Mouse (Mus musculus): ENCODE measurements around the gene Usp53. TPM values are rescaled to one million over a fixed set of nuclear protein-coding genes. Genes with fewer than 3 reads are reported as not detected.

Usp53 gene
- 8.1 and 10.3 TPM in 2 replicates for polyA plus RNA-seq (2015; fragmentation: Nextera tagmentation; extraction: Ambion mirVana)

DNA sequence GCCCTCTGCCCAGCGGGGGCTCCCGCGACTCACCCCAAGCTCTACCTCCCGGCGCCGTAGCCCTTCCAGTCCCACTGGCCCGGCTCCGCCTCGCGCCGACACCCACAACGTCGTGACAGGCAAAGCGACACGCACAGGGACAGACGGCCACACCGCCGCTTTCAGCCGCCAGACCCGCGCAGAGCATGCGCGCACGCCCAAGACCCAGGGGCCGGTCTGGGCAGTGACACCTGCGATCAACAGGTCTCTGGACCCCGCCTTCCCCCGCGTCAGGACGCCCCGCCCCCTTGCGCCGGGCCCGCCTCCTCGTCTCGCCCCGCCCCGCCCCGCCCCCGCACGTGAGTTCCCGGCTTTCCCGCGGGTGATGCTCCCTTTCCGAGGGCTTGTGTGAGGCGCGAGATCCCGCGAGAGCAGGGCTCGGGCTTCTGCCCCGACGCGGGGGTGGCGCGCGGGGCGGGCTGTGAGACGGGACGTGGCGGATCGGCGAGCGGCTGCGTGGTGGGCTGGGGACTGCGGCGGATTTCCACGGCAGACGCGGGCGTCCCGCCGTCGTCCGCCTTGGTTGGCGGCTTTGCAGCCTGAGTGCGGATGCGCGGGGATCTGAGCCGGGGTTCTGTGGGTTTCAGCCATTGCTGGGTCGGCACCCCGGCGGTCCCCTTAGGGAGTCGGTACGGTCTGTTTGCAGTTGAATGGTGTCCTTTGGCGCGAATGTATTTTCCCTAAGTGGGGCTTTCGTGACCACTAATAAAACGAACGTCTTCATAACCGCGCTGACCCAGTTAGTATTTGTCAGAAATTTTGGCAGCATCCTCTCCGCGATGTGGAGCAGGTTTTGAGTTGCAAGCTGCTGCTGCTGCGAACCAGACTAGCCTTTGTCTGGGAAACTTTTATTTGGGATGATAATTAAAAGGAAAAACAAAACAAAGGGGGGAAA, at the start of gene Usp53:
TSS of gene Usp53 (minus strand) at position 262 of the 934 bp plus-strand sequence.
- no peaks in the 10 kb centered on the region for H3K9me3 ChIP-seq
- peak within 1 kb of the TSS; percentile 68 for H3K4me3 ChIP-seq
- WGBS = under 1% methylated on average over 91 of the region's 94 CpGs
- peaks cover 3% of the 10 kb centered on the region; the same call in 1 of the 2 replicates for H3K4me1 ChIP-seq
- H3K27me3 ChIP-seq = no peaks in the 10 kb centered on the region
- peak within 1 kb of the TSS; percentile 85 for H3K9ac ChIP-seq
- H3K4me2 ChIP-seq = peak within 1 kb of the TSS; percentile 66
- ATAC-seq (ENCODE audit: insufficient number of reproducible peaks, low FRiP score, low TSS enrichment, low read depth) = peak; percentile 95
- peak within 1 kb of the TSS; percentile 97 for H3K27ac ChIP-seq
- no peaks in the 10 kb centered on the region for H3K36me3 ChIP-seq

DNA sequence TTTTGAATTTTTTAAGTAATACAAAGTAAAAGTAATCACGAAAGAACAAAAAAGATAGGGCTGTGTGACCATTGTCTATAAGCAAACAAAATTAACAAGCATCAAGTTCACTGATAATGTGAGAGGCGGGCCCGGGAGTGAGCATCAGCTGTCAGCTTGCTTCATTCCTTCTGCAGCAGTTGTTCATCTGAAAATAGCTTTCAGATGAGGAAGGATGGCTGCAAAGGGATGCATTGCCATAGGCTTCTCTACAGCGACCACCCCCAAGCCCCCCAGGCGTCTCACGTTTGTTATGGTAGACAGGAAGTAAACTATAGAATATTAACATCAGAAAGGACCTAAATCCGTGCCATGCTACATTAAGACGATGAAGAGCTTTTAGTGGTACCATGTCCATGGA, 49.5 kb upstream of the Usp53 start:
- no peaks in the 10 kb centered on the region for H3K9me3 ChIP-seq
- H3K27ac ChIP-seq = no peak overlapping the region
- no peaks in the 10 kb centered on the region for H3K27me3 ChIP-seq
- no peak overlapping the region for H3K4me3 ChIP-seq
- no peak overlapping the region for H3K4me2 ChIP-seq
- H3K9ac ChIP-seq = no peak overlapping the region
- no peak for ATAC-seq (ENCODE audit: insufficient number of reproducible peaks, low FRiP score, low TSS enrichment, low read depth)
- WGBS = 72% methylated on average over 8 of the region's 8 CpGs
- H3K4me1 ChIP-seq = no peaks in the 10 kb centered on the region
- no peaks in the 10 kb centered on the region for H3K36me3 ChIP-seq

DNA sequence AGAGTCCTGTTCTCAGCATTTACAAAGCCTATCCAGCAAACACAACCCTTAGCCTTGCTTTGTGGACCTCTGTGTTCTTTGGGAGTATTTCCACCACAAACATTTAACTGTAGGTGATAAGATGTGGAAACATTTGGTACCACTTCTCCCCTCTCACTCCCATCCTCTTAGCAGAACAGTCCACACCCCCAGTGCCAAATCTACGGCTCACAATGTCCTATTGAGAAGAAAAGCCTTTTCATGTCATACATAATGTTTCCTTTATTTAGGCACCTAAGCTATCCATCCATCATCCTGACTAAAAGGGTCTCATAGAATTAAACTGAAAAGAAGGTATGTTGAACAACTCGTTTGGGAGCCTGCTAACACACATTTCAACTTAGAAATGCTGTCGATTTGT, 41.3 kb upstream of the Usp53 start:
- no peak for ATAC-seq (ENCODE audit: insufficient number of reproducible peaks, low FRiP score, low TSS enrichment, low read depth)
- Histone ChIP-seq H3K36me3 (no peaks in the 10 kb centered on the region), H3K27me3 (no peaks in the 10 kb centered on the region), H3K4me3 (no peak overlapping the region), H3K9ac (no peak overlapping the region), H3K27ac (no peak overlapping the region), H3K4me1 (no peaks in the 10 kb centered on the region), H3K4me2 (no peak overlapping the region), H3K9me3 (no peaks in the 10 kb centered on the region)
- WGBS = 74% methylated on average over 3 of the region's 3 CpGs

DNA sequence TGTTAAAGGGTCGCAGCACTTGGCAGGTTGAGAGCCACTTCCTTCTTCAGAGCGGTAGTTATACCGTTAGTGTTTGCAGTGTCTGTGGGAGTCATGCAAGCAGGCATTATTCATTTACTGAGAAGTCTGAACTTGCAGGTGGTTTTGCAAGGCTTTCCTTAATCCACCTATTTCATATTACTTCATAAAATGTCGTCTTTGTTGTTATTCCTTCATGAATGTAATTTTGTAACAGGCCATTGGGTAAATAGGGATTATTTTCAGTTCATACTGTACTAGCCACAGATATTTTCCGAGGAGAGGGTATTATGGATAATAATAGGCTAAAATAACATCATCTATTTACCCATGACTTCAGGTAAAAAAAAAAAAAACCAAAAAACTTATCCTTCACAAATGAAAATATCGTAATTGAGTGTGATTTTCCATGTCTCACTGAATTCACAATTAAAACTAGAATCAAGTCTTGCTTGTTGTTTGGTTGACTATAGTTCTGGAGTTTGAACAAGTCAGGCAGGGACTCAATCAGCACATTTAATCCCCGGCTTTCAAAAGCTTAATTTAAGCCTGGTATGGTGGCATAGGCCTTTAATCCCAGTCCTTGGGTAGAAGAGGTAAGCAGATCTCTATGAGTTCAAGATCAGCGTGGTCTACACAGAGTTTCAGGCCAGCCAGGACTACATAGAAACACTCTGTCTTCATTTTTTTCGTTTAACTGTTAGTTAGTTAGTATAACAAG, 40.4 kb upstream of the Usp53 start:
- no peak for ATAC-seq (ENCODE audit: insufficient number of reproducible peaks, low FRiP score, low TSS enrichment, low read depth)
- H3K27ac ChIP-seq = no peak overlapping the region

DNA sequence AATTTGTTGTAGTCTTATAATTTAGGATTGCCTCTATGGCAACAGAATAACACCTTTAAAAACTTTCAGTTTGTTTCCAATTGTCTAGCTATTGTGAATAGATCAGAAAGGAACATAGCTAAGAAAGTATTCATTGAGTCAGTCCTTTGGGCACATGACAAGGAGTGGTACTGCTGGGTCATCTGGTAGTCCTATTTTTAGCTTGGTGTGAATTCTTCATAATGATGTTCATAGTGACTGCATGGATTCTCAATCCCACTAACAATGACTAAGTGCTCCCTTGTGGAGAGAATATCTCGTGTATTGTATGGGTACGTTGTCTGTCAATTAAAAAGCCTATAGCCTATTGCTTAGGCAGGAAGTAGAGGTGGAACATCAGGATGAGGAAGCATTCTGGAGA, 34.5 kb upstream of the Usp53 start:
- H3K36me3 ChIP-seq = no peaks in the 10 kb centered on the region
- no peak overlapping the region for H3K4me2 ChIP-seq
- H3K4me1 ChIP-seq = no peaks in the 10 kb centered on the region
- H3K9me3 ChIP-seq = no peaks in the 10 kb centered on the region
- no peak overlapping the region for H3K27ac ChIP-seq
- WGBS = 80% methylated on average over 2 of the region's 2 CpGs
- no peak overlapping the region for H3K9ac ChIP-seq
- ATAC-seq (ENCODE audit: insufficient number of reproducible peaks, low FRiP score, low TSS enrichment, low read depth) = no peak
- H3K4me3 ChIP-seq = no peak overlapping the region
- no peaks in the 10 kb centered on the region for H3K27me3 ChIP-seq

More for the DNA sequence above, 40.4 kb upstream of the Usp53 start:
- WGBS = 80% methylated on average over 9 of the region's 9 CpGs
- H3K27me3 ChIP-seq = no peaks in the 10 kb centered on the region
- no peaks in the 10 kb centered on the region for H3K4me1 ChIP-seq
- no peaks in the 10 kb centered on the region for H3K36me3 ChIP-seq
- no peak overlapping the region for H3K9ac ChIP-seq
- no peaks in the 10 kb centered on the region for H3K9me3 ChIP-seq
- no peak overlapping the region for H3K4me3 ChIP-seq
- no peak overlapping the region for H3K4me2 ChIP-seq

DNA sequence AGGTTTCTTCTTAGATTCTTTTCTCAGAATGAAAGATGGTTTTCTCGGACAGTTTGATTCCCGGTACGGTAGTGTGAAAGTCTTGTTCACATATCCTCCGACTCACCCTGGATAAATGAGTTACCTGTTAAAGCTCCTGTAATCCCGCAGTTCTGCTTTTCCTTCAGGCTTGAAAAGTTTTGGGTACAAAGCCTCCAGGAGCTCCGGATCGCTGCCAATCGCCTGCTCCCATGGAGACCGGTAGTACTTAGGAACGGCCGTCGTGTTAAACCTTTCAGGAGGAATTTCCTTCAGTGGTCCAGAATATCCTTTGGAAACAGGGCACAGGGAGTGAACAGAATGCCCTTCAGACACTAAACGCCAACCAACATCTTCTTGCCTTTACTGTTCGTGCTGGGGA, 29.2 kb upstream of the Usp53 start:
- H3K27me3 ChIP-seq = no peaks in the 10 kb centered on the region
- H3K4me2 ChIP-seq = no peak overlapping the region
- ATAC-seq (ENCODE audit: insufficient number of reproducible peaks, low FRiP score, low TSS enrichment, low read depth) = no peak
- no peaks in the 10 kb centered on the region for H3K4me1 ChIP-seq
- H3K9me3 ChIP-seq = no peaks in the 10 kb centered on the region
- H3K27ac ChIP-seq = no peak overlapping the region
- no peak overlapping the region for H3K4me3 ChIP-seq
- WGBS = 90% methylated on average over 14 of the region's 14 CpGs
- H3K36me3 ChIP-seq = no peaks in the 10 kb centered on the region
- H3K9ac ChIP-seq = no peak overlapping the region

DNA sequence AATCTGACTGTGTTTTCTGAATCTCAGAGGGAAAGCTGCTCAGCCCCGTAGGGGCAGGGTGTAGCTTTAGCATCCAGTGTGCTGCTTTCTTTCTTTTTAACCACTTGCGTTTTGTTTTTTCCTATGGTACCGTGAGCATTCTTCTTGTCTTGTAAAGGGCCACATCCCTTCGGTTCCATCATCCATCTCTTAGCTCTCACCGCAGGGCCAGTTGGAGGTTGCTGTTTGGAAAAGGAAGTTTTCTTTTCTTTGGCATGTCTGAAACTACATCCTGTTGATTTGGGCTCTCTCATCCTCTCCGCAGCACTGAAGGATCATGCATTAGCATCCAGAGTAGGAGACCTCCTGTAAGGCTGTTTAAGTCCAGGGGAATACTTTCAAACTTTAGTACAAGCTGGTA, 25.1 kb upstream of the Usp53 start:
- H3K9me3 ChIP-seq = no peaks in the 10 kb centered on the region
- H3K4me3 ChIP-seq = no peak overlapping the region
- no peaks in the 10 kb centered on the region for H3K36me3 ChIP-seq
- H3K4me1 ChIP-seq = no peaks in the 10 kb centered on the region
- H3K9ac ChIP-seq = no peak overlapping the region
- ATAC-seq (ENCODE audit: insufficient number of reproducible peaks, low FRiP score, low TSS enrichment, low read depth) = no peak
- H3K4me2 ChIP-seq = no peak overlapping the region
- H3K27ac ChIP-seq = no peak overlapping the region
- WGBS = 58% methylated on average over 6 of the region's 6 CpGs
- H3K27me3 ChIP-seq = no peaks in the 10 kb centered on the region

DNA sequence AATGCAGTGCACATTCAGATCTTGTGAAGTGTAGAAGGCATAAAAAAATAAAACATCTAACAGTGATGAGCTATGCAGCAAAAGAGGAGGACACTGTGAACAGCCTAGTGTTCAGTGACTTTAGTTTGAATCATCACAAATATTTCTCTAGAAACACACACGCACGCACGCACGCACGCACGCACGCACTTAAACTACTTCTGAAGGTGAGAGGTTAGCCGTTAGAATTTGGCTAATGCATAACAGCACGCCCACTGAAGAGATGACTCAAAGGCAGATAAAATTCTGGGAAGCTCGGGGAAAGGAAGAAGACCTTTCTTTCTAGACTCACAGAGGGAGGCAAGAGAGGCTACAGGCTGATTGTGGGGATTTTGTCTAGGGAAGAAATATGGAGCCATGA, 23.1 kb upstream of the Usp53 start:
- H3K4me3 ChIP-seq = no peak overlapping the region
- ATAC-seq (ENCODE audit: insufficient number of reproducible peaks, low FRiP score, low TSS enrichment, low read depth) = no peak
- no peaks in the 10 kb centered on the region for H3K9me3 ChIP-seq
- H3K27ac ChIP-seq = no peak overlapping the region
- H3K36me3 ChIP-seq = no peaks in the 10 kb centered on the region
- no peaks in the 10 kb centered on the region for H3K27me3 ChIP-seq
- no peak overlapping the region for H3K4me2 ChIP-seq
- H3K9ac ChIP-seq = no peak overlapping the region
- no peaks in the 10 kb centered on the region for H3K4me1 ChIP-seq
- 78% methylated on average over 10 of the region's 10 CpGs for WGBS

DNA sequence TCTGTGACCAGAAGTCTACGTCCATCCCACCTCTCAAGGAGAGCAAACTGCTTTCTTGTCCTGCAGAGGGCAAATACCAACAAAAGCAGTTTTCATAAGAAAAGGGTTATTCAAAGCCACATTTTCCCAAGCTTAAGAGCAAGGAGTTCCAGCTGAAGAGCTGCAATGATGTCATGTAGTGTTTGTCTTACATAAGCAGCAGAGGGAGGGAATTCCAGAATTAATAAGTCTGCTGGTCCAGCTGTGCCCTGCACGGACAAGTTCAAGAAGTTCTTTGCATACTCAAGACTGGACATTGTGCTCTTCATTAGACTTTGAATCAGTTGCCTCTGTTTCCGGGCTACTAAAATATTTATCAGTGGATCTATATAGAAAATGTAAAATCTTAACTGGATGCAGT, 16.7 kb upstream of the Usp53 start:
- Histone ChIP-seq H3K36me3 (no peaks in the 10 kb centered on the region), H3K27ac (no peak overlapping the region), H3K9me3 (no peaks in the 10 kb centered on the region), H3K4me1 (no peaks in the 10 kb centered on the region), H3K4me2 (no peak overlapping the region), H3K4me3 (no peak overlapping the region), H3K9ac (no peak overlapping the region), H3K27me3 (no peaks in the 10 kb centered on the region)
- no peak for ATAC-seq (ENCODE audit: insufficient number of reproducible peaks, low FRiP score, low TSS enrichment, low read depth)
- 65% methylated on average over 3 of the region's 3 CpGs for WGBS

DNA sequence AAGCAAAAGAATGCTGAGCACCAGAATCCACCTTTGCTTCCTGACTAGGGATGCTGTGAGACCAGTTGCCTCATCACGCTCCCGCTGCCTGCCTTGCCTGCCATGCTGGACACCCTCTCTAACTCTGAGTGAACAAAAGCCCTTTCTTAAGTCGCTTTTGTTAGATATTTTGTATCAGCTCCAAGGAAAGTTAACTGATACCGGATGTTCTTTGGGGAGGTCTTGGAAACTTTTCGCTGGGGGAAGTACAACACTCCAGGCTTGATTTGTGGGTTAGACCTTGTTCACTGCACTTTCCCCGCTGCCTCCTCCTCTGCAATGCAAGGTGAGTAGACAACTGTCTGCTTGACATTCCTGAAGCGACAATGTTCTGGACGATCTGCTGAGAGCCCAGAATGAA, 14.2 kb upstream of the Usp53 start:
- Histone ChIP-seq H3K36me3 (no peaks in the 10 kb centered on the region), H3K27me3 (no peaks in the 10 kb centered on the region), H3K27ac (no peak overlapping the region), H3K4me3 (no peak overlapping the region), H3K4me1 (no peaks in the 10 kb centered on the region), H3K9ac (no peak overlapping the region), H3K4me2 (no peak overlapping the region), H3K9me3 (no peaks in the 10 kb centered on the region)
- 74% methylated on average over 8 of the region's 8 CpGs for WGBS
- ATAC-seq (ENCODE audit: insufficient number of reproducible peaks, low FRiP score, low TSS enrichment, low read depth) = no peak

DNA sequence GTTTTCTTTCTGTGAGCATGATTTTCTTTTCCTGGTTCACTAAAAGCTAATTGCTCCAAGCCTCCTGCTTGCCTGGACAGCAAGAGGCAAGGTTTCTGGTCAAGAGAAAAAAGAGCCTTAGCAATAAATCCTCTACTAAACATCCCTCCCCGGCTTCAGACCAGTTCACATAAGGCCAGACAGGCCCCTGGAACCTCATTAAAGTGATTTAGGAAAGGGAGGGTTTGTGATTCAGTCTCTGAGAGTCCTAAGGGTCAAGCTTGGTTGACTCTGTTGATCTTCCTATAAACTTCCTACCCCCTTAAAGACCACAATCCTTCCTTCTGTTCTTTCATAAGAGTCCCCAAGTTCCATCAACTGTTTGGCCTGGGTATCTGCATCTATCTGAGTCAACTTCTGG, 12.7 kb upstream of the Usp53 start:
- no peaks in the 10 kb centered on the region for H3K9me3 ChIP-seq

DNA sequence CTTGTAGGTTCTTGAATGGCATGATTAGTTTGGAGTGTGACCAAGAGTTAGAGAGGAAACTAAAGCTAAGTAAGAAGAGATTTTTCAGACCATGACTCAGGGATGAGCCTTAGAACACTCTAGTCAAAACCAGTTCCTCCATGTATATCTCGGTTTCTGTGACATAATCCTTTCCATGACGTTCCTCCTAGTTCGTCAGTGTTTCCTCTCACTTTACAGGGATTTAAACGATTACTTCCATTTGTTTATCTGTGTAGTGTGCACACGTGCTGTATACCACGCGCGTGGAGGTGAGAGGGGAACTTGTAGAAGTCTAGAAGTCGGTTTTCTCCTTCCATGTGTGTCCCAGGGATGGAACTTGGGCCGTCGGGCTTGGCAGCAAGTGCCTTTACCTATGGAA, 2.6 kb upstream of the Usp53 start:
- WGBS = 85% methylated on average over 11 of the region's 11 CpGs
- no peak for ATAC-seq (ENCODE audit: insufficient number of reproducible peaks, low FRiP score, low TSS enrichment, low read depth)
- H3K9me3 ChIP-seq = no peaks in the 10 kb centered on the region

More for the DNA sequence above, 12.7 kb upstream of the Usp53 start:
- H3K27ac ChIP-seq = no peak overlapping the region
- no peak overlapping the region for H3K4me3 ChIP-seq
- H3K27me3 ChIP-seq = no peaks in the 10 kb centered on the region
- H3K4me1 ChIP-seq = no peaks in the 10 kb centered on the region
- no peak for ATAC-seq (ENCODE audit: insufficient number of reproducible peaks, low FRiP score, low TSS enrichment, low read depth)
- no peak overlapping the region for H3K4me2 ChIP-seq
- no peak overlapping the region for H3K9ac ChIP-seq
- WGBS = 8% methylated on average over 1 of the region's 1 CpGs
- no peaks in the 10 kb centered on the region for H3K36me3 ChIP-seq

More for the DNA sequence above, 2.6 kb upstream of the Usp53 start:
- H3K36me3 ChIP-seq = no peaks in the 10 kb centered on the region
- H3K27ac ChIP-seq = no peak overlapping the region
- H3K4me1 ChIP-seq = peaks cover 3% of the 10 kb centered on the region; the same call in 1 of the 2 replicates
- no peaks in the 10 kb centered on the region for H3K27me3 ChIP-seq
- no peak overlapping the region for H3K4me3 ChIP-seq
- H3K9ac ChIP-seq = no peak overlapping the region
- no peak overlapping the region for H3K4me2 ChIP-seq
